Mouse (Mus musculus): ENCODE measurements at regions not wholly inside any gene's neighbourhood (a gene's known extent, or its start where the extent isn't known, plus 50 kb on each side); places are given as distances from the start of the nearest gene placed in this dataset.

GRCm38 (mm10) chr8:107684721-107685691 is 96.7 kb upstream of the Psmd7 start:
- Histone ChIP-seq H3K36me3 (replicated peaks) (no peaks in the 10 kb centered on the region), H3K4me3 (ENCODE audit: low read depth, low read length) (no peak overlapping the region), H3K4me1 (ENCODE audit: insufficient read depth, low read depth, low read length) (no peaks in the 10 kb centered on the region), H3K27me3 (ENCODE audit: insufficient read depth, low read length) (no peaks in the 10 kb centered on the region), H3K9me3 (replicated peaks) (peaks cover 27% of the 10 kb centered on the region)
- TF ChIP-seq GATA1 (IDR thresholded peaks at IDR 0.05; ENCODE audit: borderline replicate concordance, low read length) (no peak), TAL1 (conservative IDR thresholded peaks at IDR 0.05; ENCODE audit: low read depth, low read length) (no peak), CTCF (IDR thresholded peaks at IDR 0.05; ENCODE audit: low read depth, low read length) (no peak), POLR2AphosphoS5 (IDR thresholded peaks at IDR 0.05; ENCODE audit: insufficient replicate concordance, low read depth, low read length) (no peak), GATA2 (IDR thresholded peaks at IDR 0.05; ENCODE audit: borderline replicate concordance, low read depth, low read length) (no peak)
- DNase-seq (ENCODE audit: low spot score) (no peak), ATAC-seq (ENCODE audit: extremely low read depth, insufficient number of reproducible peaks, low FRiP score, poor library complexity, severe bottlenecking) (no peak)

DNA sequence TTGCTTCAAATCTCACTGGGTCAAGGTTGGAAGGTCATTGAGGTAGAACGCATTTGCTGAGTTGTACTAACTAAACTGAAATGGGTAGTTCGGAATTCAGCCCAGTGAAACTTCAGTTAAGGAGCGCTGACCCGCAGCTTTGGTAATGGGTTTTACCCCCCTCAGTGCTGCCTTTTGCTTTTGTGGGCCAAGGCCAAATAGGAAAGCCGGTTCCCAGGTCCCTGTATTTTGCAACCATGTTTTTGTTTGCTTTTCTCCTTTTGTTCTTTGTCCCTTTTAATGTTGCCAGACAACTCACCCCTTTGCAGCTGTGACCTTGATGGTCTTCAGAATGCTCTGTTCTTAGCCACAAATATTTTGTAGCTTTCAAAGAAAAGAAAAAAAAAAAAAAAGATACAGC is 98.7 kb upstream of the Psmd7 start:
- Histone ChIP-seq H3K9me3 (replicated peaks) (peaks cover 27% of the 10 kb centered on the region), H3K4me3 (ENCODE audit: low read depth, low read length) (no peak overlapping the region), H3K36me3 (replicated peaks) (no peaks in the 10 kb centered on the region), H3K27me3 (ENCODE audit: insufficient read depth, low read length) (no peaks in the 10 kb centered on the region), H3K4me1 (ENCODE audit: insufficient read depth, low read depth, low read length) (no peaks in the 10 kb centered on the region)
- ATAC-seq (ENCODE audit: extremely low read depth, insufficient number of reproducible peaks, low FRiP score, poor library complexity, severe bottlenecking) (no peak), DNase-seq (ENCODE audit: low spot score) (no peak)
- TF ChIP-seq GATA2 (IDR thresholded peaks at IDR 0.05; ENCODE audit: borderline replicate concordance, low read depth, low read length) = no peak
- TF ChIP-seq POLR2AphosphoS5 (IDR thresholded peaks at IDR 0.05; ENCODE audit: insufficient replicate concordance, low read depth, low read length) = no peak
- no peak for TF ChIP-seq TAL1 (conservative IDR thresholded peaks at IDR 0.05; ENCODE audit: low read depth, low read length)
- TF ChIP-seq GATA1 (IDR thresholded peaks at IDR 0.05; ENCODE audit: borderline replicate concordance, low read length) = no peak
- TF ChIP-seq CTCF (IDR thresholded peaks at IDR 0.05; ENCODE audit: low read depth, low read length) = no peak

GRCm38 (mm10) chr8:107687529-107687928 is 99.3 kb upstream of the Psmd7 start:
- DNase-seq (ENCODE audit: low spot score) (no peak), ATAC-seq (ENCODE audit: extremely low read depth, insufficient number of reproducible peaks, low FRiP score, poor library complexity, severe bottlenecking) (no peak)
- no peak overlapping the region for H3K4me3 ChIP-seq (ENCODE audit: low read depth, low read length)
- no peak for TF ChIP-seq GATA2 (IDR thresholded peaks at IDR 0.05; ENCODE audit: borderline replicate concordance, low read depth, low read length)
- TF ChIP-seq TAL1 (conservative IDR thresholded peaks at IDR 0.05; ENCODE audit: low read depth, low read length) = no peak
- no peak for TF ChIP-seq POLR2AphosphoS5 (IDR thresholded peaks at IDR 0.05; ENCODE audit: insufficient replicate concordance, low read depth, low read length)
- no peak for TF ChIP-seq GATA1 (IDR thresholded peaks at IDR 0.05; ENCODE audit: borderline replicate concordance, low read length)
- H3K36me3 ChIP-seq (replicated peaks) = no peaks in the 10 kb centered on the region
- H3K9me3 ChIP-seq (replicated peaks) = peaks cover 26% of the 10 kb centered on the region
- no peaks in the 10 kb centered on the region for H3K27me3 ChIP-seq (ENCODE audit: insufficient read depth, low read length)
- no peaks in the 10 kb centered on the region for H3K4me1 ChIP-seq (ENCODE audit: insufficient read depth, low read depth, low read length)

- TF ChIP-seq POLR2AphosphoS5 (IDR thresholded peaks at IDR 0.05; ENCODE audit: insufficient replicate concordance, low read depth, low read length) = no peak
- TF ChIP-seq TAL1 (conservative IDR thresholded peaks at IDR 0.05; ENCODE audit: low read depth, low read length) = no peak
- TF ChIP-seq GATA2 (IDR thresholded peaks at IDR 0.05; ENCODE audit: borderline replicate concordance, low read depth, low read length) = no peak
- no peak for TF ChIP-seq GATA1 (IDR thresholded peaks at IDR 0.05; ENCODE audit: borderline replicate concordance, low read length)
- TF ChIP-seq CTCF (IDR thresholded peaks at IDR 0.05; ENCODE audit: low read depth, low read length) = no peak
These were observed 100.8 kb upstream of the Psmd7 start for GRCm38 (mm10) chr8:107689020-107689419.

GRCm38 (mm10) chr8:107691251-107691650 is 103.0 kb upstream of the Psmd7 start:
- DNase-seq (ENCODE audit: low spot score) = no peak
- no peaks in the 10 kb centered on the region for H3K4me1 ChIP-seq (ENCODE audit: insufficient read depth, low read depth, low read length)
- peaks cover 30% of the 10 kb centered on the region for H3K9me3 ChIP-seq (replicated peaks)
- TF ChIP-seq TAL1 (conservative IDR thresholded peaks at IDR 0.05; ENCODE audit: low read depth, low read length) = no peak
- no peak for TF ChIP-seq GATA2 (IDR thresholded peaks at IDR 0.05; ENCODE audit: borderline replicate concordance, low read depth, low read length)
- TF ChIP-seq POLR2AphosphoS5 (IDR thresholded peaks at IDR 0.05; ENCODE audit: insufficient replicate concordance, low read depth, low read length) = no peak
- TF ChIP-seq CTCF (IDR thresholded peaks at IDR 0.05; ENCODE audit: low read depth, low read length) = no peak
- no peak for TF ChIP-seq GATA1 (IDR thresholded peaks at IDR 0.05; ENCODE audit: borderline replicate concordance, low read length)
- H3K27me3 ChIP-seq (ENCODE audit: insufficient read depth, low read length) = no peaks in the 10 kb centered on the region
- ATAC-seq (ENCODE audit: extremely low read depth, insufficient number of reproducible peaks, low FRiP score, poor library complexity, severe bottlenecking) = no peak
- no peaks in the 10 kb centered on the region for H3K36me3 ChIP-seq (replicated peaks)
- H3K4me3 ChIP-seq (ENCODE audit: low read depth, low read length) = no peak overlapping the region

More at GRCm38 (mm10) chr8:107689020-107689419, 100.8 kb upstream of the Psmd7 start:
- Histone ChIP-seq H3K36me3 (replicated peaks) (no peaks in the 10 kb centered on the region), H3K9me3 (replicated peaks) (peaks cover 29% of the 10 kb centered on the region), H3K27me3 (ENCODE audit: insufficient read depth, low read length) (no peaks in the 10 kb centered on the region), H3K4me1 (ENCODE audit: insufficient read depth, low read depth, low read length) (no peaks in the 10 kb centered on the region), H3K4me3 (ENCODE audit: low read depth, low read length) (no peak overlapping the region)
- no peak for DNase-seq (ENCODE audit: low spot score)
- ATAC-seq (ENCODE audit: extremely low read depth, insufficient number of reproducible peaks, low FRiP score, poor library complexity, severe bottlenecking) = no peak

Measured in G1E (cell line).